Mouse (Mus musculus) frontal cortex, postnatal 10 days (tissue): ENCODE data around the gene Plekhs1.
"Not testable (repeated sequence)": the region's sequence is repeated elsewhere in the genome, so short reads cannot be mapped to it uniquely, and the experiment has no call there.

Experiments used
- DNase-seq, 2 experiments: peaks; one replicate each; pipeline ENCODE4 v3.0.0; 2022; ENCODE audit warnings: low spot score in 2 of 2, mixed read lengths in 1 of 2

Plekhs1 gene

DNA sequence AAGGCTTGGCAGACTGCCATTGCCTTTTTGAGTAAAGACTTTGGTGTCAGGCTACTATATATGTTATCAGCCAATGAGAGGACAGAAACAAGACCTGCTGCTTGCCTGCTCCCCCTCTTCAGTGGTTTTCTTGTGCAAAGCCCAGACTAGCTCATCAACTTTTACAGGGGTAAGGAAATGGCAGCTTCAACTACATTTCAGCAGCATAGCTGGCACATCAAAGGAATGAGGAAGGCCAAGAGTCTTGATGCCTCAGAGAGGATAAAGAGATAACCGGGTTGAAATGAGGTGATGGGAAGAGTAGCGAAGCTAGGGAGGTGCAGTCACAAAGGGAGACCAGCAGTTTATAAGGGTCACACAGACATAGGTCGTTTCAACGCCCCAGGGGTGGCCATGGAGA is 3.9 kb upstream of the Plekhs1 start:
- DNase-seq = no peak

DNA sequence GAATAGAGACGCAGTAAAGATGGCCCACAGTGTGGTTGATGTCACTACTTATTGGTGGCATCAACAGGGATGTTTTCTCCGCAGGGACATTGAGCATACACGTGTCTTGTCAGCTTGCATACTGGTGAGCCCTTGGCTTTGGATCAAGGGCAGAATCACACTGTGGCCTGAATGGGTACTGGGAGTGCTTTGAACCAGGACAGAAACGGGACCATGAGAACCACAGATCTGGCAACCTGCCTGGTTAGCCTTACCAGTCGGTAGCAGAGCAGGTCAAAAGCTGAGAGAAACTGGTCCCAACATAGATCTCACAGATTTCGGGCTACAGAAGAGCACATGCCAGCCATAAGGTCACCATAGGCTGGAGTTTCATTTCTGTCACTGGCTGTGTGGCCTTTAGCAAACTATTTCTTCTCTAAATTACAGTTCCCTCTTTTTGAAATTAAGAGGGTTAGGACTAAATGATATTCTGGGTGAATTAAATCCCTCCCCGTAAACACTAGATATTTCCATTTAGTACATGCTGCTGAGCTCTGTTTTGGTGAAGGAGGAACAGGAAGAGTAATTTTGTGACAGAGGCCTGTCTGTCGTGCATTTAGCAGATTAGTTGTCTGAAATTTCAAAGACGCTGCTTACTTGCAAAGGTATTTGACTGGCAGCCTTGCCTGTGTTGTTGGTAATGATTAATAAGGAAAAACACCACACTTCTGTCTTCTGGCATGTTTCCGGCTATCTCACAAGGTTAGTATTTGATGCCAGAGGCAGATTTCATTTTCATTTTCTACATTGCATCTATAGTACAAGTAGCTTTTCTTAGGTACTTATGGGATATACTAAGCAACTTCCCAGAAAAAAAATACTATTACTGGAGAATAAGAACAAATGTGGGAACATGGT is 2.0 kb upstream of the Plekhs1 start:
- DNase-seq = no peak

- no peak for DNase-seq
These were observed 1.2 kb upstream of the Plekhs1 start for GRCm38 (mm10) chr19:56460241-56460640.

DNA sequence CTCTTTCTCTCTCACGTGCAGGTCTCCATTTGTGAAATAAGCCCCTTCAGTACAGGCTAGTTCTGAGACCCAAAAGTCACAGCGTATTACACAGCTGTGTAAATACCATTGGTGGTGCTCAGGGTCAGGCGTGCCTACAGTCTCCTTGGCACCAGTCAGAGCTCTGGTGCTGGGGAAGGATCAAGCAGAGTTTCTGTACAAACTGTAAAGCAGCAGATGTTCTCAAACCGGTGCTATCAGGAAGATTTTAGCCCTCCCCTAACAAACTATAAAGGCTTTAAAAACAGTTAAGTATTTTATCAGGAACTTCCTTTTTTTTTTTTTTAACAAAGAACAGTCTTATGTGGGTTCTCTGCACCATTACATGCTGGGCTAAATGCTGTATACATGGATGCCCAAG is 1.3 kb downstream of the Plekhs1 start:
- no peak for DNase-seq

DNA sequence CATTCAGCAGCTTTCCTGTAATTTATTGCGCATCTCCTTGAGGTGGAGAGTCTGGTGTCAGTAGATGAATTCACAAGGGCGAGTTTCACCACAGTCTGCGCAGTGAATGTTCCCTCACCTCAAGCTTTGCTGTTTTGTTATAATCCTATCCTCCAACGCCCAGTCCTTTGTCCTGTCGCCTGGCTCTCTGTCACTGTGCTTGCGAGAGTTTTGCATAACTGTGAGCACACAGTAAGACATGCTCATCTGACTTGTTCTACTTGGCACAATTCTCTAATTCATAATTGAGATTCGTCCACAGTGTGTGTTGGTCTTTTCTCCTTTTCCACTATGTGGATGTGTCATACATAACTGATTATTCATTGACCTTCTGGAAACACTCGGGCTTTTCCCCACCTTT is 5.0 kb downstream of the Plekhs1 start:
- no peak for DNase-seq

DNA sequence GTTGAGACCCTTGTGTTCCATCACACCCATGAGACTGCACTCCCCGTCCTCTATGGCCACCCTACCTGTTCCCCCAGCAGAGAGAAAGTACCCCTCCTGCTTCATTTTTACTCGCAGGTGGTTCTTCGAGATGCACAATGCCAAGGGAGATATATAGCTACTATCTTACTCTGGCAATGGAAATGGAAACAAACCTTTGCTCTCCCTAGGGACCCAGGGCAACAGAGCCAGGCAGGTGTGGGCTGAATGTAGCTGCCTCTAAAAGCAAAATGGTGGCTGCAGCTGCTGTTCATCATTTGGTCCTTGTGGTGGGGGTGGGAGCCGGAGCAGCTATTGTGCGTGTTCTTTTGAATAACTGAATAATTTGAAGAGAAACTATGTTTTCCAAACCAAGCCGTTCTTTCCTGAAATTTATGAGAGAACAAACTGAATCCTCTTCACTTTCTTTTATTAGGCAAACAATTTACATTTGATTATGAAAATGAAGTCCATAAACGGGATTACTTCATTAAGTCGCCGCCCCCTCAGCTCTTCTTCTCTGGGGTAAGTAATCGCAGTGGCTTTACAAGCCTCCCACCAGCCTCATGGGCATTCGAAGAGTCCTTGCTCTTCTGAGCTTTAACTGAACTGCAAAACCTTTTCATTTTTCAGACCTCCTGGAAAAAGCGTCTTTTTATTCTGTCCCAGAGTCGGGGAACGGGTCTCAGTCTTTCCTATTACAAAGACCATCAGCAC is 9.0 kb downstream of the Plekhs1 start:
- no peak for DNase-seq

DNA sequence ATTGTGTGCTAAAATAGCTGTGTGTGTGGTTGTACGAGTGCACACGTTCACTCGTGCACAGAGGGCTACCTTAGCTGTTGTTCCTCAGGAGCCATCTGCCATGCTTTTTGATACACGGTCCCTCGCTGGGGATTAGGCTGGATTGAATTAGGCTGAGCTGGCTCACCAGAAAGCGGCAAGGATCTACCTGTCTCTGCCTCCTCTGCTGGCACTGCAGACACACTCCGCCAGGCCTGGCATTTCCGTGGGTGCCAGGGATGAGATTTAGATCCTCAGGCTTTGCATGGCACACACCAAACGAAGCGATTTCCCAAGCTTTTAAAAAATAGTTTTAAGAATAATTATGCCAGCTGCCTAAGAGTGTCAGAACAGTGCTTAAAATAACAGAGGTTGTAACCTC is 10.5 kb downstream of the Plekhs1 start:
- DNase-seq = no peak

DNA sequence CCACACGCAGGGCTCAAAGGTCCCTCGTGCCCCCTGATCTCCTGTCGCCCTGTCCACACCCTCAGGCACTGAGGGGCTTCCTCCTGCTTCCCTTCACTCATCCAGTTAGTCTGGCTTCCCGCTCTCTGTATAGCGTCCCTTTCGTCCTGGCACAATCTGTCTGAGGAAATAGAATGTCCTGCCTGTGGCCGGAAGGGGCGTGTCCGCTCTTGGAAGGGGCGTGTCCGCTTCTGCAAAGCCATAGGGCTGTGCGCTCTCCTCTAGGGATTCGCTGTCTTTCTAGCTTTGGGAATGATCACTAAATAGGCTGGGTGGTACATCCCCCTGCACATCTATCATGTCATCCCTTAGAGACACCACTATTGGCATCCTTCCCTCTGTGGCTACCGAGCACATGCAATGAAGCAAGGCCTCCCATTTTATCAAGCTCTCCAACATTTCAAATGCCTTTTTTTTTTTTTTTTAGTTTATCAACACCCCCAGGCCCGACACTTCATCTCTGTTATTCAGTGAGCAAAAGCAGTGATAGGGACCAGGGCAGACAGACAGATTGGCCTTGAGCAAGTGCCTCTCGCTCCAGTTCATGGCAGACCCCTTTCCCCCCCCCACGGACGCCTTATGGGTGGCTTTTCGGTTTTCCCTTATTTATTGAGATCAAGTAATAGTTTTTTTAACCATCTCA is 13.6 kb downstream of the Plekhs1 start:
- no peak for DNase-seq

DNA sequence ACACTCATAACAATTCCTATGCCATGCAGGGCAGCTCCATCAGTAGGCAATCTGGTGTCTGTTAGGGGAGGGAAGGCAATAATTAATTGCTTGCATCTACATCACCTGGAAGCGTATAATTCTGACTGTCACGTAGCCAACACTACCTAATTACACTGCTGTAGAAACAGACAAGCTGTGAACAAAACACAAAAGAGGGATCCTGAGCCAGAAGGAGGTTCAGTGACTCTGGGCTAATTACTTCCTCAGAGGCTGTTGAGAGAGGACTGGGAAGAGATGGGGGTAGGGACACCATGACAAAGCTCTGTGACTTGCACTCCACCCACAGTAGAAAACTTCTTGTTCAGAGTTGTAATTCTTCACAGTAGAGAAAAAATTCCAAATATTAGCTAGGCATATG is 15.1 kb downstream of the Plekhs1 start:
- no peak for DNase-seq

GRCm38 (mm10) chr19:56477253-56477652 is 15.8 kb downstream of the Plekhs1 start:
- DNase-seq = no peak

GRCm38 (mm10) chr19:56477832-56478231 is 16.4 kb downstream of the Plekhs1 start:
- DNase-seq = no peak

DNA sequence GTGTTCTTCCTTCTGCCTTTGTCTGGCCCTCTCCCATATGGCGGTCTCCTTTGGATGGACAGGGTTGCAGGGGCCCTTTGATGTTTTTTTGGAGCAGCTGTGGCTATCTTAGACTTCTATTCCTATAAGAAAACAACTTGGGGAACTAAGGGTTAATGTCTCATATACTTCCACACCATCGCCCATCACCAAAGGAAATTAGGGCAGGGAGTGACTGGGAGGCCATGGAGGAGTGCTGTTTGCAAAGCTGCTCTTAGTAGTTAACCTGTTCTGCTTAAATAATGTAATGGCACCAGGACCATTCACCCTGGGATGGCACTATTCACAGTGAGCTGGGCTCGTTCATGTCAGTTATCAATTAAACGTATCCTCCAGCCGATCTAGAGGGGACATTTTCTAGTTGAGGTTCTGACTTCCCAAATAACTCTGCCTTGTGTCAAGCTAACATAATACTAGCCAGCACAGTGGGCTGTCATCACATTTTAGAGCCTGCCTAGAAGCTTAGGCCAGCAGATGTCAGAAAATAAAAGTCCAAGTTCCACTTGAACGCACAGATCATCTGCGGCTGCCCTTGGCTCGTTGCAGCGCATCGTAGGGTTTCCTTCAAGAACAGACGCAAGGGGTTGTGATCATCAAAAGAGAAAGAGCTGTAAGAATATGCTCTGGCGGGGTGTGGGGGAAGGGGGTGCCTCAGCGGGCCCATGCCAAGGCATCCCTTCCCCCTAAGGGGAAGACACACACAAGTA is 23.4 kb downstream of the Plekhs1 start:
- DNase-seq = no peak

- no peak for DNase-seq
These were observed 24.2 kb downstream of the Plekhs1 start for GRCm38 (mm10) chr19:56485376-56486271.

DNA sequence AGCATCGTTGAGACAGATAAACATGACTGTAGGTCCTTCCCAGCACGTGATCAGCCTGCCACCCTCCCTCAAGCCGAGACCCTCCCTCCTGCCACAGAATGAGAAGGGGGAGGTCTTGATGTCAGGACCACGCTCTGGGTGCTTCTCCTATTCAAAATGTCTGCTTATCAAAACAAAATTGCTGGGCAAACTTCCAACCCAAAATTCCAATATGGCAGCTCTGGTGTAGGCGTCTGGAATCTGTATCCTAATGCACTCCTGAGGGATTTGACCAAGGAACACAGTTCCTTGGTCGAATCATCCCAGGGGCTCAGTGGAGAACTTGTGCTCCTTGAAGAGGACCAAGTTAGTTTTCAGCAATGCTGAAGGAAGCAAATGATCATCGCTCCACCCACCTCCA is 25.5 kb downstream of the Plekhs1 start:
- no peak for DNase-seq

- DNase-seq = no peak
These were observed 25.9 kb downstream of the Plekhs1 start for GRCm38 (mm10) chr19:56487339-56487738.

GRCm38 (mm10) chr19:56489601-56490000 is 28.2 kb downstream of the Plekhs1 start:
- DNase-seq = no peak

GRCm38 (mm10) chr19:56494157-56494556 is 32.7 kb downstream of the Plekhs1 start:
- DNase-seq = not testable (repeated sequence)

DNA sequence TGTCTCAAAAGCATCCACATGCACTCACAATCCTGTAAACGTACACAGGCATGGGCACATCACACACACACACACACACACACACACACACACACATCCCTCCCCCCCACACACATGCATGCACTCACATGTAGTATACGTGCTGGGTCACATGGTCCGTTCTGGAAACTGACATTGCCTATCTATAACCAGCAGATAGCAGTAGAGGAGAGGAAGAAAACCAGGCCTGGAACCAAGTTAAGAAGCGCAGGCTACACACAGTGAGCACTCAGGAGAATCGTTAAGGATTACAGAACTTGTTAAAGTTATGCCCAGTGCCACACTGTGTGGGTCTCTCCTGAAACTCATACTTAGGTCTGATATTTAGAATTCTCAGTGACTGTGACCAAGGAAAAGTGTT is 41.6 kb downstream of the Plekhs1 start:
- not testable (repeated sequence) for DNase-seq

DNA sequence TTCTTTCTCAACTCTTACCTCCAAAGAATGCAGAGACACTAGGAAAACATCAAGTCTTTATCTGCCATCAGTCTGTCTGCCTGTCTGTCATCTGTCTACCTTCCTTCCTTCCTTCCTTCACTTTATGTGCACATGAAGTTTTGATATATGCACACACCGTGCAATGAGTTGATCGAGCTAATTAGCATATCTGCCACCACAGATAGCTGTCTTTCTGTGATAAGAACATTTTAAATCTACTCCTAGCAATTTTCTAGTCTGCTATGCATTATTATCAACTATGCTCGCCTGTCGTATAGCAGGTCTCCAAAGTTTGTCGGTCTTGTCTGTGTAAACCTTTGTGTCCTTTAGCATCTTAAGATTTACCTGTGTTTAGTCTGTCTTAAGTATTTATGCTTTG is 42.1 kb downstream of the Plekhs1 start:
- not testable (repeated sequence) for DNase-seq

- DNase-seq = not testable (repeated sequence)
These were observed 49.8 kb downstream of the Plekhs1 start for GRCm38 (mm10) chr19:56511207-56511606.

DNA sequence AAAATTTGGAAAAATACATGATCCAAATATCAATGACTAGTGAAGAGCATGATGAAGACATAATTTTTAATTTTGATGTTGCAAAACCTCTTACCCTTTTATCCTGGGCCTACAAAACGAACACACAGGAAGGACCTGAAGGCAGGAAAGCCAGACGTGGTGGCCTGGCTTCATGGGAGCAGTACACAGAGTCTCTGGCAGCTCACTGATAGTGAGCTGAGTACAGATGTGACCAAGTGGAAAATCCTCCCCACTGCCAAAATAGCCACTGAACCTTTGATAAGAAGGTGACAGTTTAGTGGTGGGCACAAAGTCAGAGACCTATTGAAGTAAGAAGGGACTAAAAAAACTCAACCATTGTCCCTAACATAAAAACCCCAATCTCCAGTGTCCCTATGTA is 52.1 kb downstream of the Plekhs1 start:
- not testable (repeated sequence) for DNase-seq
